Mouse (Mus musculus) thymus, postnatal 14 days (tissue): ENCODE data around the gene Lrfn2.

Experiments
- DNase-seq: peaks from one replicate; pipeline ENCODE4 v3.0.0; 2021

Lrfn2 gene

DNA sequence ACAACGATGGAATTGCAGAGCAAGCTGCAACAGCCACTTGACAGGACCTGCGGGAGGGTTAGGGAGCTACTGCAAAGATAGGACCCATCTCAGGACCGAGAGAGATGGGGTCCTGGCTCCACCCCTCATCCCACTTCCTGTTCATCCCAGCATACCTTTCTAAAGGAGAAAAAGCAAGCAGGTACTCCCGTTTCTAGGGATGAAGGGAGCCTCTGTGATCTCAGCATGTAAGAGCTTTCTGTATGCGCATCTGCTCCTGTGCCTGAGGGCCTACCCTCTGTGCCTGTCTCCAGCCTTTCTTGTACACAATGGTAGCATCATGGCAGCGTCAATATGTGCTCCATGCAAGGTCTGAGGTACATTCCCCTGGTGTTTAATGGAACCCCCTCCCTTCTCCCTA, 102.9 kb downstream of the Lrfn2 start:
- DNase-seq, result no peak

GRCm38 (mm10) chr17:49037163-49037950, 105.2 kb downstream of the Lrfn2 start:
- no peak for DNase-seq

- no peak for DNase-seq
Observed at GRCm38 (mm10) chr17:49043806-49044640, 111.8 kb downstream of the Lrfn2 start.

DNA sequence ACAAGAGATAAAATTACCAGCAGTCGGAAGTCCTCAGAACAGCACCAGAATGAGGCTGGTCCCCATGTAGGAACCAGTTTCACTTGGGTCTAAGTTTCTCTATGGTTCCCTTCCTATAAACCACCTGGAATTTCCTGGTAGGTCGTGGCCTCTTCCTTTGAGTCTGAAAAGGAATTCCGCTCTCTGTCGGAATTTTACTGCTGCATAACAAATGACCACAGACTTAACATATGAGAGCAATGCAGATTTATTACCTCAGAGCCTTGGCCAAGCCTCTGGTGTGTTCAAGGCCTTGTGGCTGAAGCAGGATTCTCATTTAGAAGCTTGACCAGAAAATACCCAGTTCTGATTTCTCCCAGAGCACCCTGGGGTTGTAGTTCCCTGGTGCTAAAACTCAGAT, 115.7 kb downstream of the Lrfn2 start:
- DNase-seq, result no peak

DNA sequence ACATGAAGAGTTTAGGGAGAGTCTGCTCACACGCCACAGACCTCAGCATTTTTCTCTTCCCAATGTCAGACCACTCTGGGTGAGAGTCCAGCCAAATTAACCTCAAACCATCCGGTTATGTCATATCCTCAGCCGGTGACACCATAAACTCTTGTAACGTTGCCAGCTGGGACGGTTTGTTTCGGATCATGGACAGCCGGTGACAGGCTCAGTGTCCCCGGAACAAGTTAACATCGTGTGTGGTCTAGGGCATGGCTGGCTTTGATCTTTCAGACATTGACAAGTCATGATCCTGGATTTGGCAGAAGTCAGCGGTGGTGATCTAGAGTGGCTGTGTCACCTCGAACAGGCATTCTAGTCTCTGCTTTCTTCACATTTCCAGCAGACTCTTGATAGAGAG, 119.1 kb downstream of the Lrfn2 start:
- DNase-seq, result no peak

- DNase-seq, result no peak
Observed at GRCm38 (mm10) chr17:49061141-49061540, 129.0 kb downstream of the Lrfn2 start.

GRCm38 (mm10) chr17:49063789-49064188, 131.6 kb downstream of the Lrfn2 start:
- DNase-seq, result no peak

GRCm38 (mm10) chr17:49064526-49064925, 132.3 kb downstream of the Lrfn2 start:
- DNase-seq, result no peak

DNA sequence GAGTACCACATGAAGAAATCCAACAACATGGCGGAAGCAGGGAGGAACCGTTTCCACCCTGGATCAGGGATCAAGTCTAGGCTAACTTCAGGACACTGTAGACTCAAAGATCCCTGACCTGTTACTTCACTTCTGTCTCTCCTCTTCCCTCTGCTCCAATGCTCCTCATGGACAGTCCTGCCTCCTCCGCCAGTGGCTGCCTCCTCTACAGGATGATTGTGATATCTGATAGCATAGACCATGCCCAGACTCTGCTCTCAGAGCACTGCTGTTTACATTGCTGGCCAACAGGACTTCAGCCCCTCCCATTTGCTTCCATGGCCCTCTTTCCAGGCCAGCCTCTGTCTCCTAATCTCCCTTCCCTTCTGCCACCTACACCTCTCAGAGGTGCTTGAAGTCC, 132.9 kb downstream of the Lrfn2 start:
- DNase-seq, result no peak

GRCm38 (mm10) chr17:49066748-49067147, 134.6 kb downstream of the Lrfn2 start:
- DNase-seq, result peak; percentile 8

GRCm38 (mm10) chr17:49078168-49078567, 146.0 kb downstream of the Lrfn2 start:
- DNase-seq, result no peak

DNA sequence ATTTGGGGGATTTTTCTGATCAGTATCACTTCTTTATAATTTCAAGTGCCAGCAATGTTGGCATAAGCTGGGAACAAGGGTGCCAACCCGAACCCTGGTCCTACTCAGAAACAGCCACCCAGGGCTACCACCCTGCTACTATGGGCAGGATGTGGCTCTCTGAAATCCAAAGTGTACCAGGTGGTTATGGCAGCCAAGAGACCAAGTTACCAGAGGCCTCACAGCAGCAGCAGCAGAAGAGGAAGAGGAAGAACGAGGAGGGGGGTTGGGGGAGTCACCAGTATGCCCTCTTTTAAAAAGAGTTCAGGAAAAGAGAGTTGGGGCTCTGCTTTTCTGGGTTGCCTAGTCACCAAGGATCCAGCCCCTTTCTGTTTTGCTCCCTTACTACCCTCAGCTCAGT, 147.5 kb downstream of the Lrfn2 start:
- DNase-seq, result peak; percentile 9

DNA sequence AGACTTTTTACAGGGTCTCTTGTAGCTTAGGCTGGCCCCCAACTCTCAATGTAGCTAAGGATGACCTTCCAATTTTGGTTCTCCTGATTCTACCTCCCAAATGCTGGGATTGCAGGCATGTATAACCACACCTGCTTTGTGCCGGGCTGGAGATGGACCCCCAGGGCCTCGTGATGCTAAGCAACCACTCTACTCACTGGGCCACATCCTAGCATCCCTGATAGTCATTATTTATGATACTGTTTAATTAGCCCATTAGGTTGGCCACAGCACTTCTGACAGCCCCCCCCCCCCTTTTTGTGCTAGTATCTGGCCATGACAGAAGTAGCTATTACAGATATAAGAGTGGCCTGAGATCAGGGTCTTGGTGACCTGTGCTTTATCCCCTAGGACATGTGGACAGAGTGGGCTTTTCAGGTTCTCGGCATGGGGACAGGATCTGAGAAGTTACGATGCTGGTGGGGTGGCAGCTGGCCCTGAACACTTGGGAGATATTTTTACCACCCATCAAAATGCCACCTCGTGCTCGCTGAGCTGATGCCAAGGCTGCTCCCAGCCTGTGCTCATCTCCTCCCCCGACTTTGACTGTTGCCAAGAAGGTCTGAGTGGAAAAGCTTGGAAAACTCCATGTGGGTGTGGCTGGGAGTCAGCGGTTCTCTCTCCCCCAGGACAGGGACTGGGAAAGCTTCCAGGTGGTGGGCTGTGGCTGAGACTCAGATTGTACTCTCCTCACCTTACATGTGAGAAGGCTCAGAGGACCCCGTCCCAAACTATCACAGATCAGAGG, 151.6 kb downstream of the Lrfn2 start:
- no peak for DNase-seq

DNA sequence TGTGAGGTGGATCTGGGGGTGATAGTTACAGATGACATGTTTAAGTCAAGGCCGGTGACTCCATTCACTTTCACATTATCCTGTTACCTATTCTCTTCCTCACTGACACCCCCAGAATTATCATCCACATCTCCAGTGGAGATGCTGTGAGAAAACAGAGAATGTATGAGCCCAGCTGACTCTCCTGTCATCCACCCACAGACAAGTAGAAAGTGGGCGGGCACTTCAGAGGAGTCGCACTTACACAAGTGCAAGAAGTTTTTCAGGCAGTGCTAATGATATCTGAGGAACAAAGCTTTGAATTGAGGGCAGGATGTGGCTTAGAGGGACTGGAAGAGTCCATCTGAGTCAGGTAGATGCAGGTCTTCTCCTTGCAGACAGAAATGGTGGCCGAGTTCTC, 152.9 kb downstream of the Lrfn2 start:
- no peak for DNase-seq

DNA sequence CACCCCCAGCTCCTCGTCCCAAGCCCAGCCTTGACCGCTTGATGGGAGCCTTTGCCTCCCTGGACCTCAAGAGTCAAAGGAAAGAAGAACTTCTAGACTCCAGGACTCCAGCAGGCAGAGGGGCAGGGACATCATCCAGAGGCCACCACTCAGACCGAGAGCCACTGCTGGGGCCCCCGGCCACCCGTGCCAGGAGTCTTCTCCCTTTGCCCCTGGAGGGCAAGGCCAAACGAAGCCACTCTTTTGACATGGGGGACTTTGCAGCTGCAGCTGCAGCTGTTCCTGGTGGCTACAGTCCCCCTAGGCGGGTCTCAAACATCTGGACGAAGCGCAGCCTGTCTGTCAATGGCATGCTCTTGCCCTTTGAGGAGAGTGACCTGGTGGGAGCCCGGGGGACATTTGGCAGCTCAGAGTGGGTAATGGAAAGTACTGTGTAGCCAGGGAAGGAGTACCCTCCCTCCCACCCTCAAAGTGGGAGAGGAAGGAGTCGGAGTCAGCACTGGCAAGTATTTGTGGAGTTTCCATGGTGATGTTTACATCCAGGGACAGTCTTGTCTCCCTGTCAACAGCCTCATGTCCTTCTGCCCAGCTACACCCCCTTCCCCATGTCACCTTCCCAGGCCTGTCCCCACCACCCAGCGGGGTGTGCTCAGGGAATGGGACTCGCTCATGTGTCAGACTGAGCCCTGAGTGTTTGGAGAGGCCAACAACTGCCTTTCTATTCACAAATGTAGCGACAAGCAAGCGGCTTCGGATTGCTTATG, 164.8 kb downstream of the Lrfn2 start:
- no peak for DNase-seq

GRCm38 (mm10) chr17:49111399-49111798, 179.2 kb downstream of the Lrfn2 start:
- no peak for DNase-seq

DNA sequence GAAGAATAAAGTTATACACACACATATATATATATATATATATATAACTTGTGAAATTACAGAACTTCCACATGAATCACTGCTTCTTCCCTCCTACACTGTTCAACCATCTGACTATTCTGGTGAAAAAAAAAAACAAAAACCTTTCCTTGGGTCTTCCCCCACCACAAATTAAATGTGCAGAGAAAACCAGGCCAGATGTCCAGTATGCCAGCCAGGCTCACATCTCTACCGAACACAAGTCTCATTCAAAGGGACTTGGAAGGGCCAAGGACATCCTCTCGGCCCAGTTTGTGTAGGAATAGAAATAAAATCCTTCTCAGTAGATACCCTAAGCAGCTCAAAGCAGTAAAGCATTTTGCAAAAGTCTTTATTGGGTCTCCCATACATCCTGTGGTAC, 179.7 kb downstream of the Lrfn2 start:
- DNase-seq, result no peak

- DNase-seq, result no peak
Observed at GRCm38 (mm10) chr17:49113336-49113735, 181.2 kb downstream of the Lrfn2 start.

- no peak for DNase-seq
Observed at GRCm38 (mm10) chr17:49124166-49124565, 192.0 kb downstream of the Lrfn2 start.

- DNase-seq, result no peak
Observed at GRCm38 (mm10) chr17:49124642-49125041, 192.5 kb downstream of the Lrfn2 start.
